Mouse (Mus musculus): ENCODE results near the gene Paqr4.

Gene Paqr4

DNA sequence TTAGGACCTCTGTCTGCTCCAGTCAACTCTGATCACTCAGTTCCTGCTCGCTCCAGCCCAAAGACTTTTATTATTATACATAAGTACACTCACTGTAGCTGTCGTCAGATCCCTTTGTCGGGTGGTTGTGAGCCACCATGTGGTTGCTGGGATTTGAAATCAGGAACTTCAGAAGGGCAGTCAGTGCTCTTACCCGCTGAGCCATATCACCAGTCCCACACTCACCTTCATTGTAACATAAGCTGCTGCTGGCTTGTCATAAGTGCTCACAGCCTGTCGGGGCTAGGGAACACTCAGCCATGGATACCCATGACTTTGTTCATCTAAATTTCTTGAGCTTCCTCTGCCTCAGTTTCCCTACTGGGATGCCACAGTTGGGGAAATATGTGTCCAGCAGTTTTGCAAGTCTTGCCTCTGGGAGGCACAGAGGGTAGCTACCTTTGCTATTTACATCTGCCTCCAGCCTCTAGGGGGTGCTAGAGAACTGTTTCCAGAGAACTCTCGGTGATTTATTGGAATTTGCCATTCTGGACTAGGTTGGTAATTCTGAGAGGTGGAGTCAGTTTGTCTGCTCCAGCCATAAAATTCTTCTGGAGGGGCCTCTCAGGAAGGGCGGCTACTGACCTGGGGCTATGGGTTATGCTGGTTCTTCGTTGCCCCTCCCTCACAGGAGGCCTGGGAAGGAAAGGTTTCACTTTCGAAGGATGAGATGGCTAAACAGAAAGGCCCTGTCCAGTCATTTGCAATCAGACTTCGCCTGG, 8.1 kb upstream of the Paqr4 start:
- peak; percentile 83 for DNase-seq

DNA sequence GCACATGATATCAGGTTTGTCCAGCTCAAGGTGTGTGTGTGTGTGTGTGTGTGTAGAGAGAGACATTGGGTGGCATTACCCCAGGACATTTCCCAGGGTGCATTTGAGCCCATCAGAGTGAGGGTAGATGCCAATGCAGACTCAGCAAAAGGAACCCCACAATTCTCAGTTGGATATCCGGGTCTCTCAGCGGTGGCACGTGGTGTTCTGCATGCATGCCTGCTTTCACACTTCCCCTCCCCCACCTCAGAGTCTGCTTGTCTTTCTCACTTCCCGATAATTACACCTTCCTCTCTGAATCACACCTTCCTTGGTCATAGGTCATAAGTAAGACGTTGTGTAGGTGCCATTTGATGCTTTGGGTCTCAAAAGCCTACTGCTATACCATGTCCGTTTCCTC, 7.4 kb upstream of the Paqr4 start:
- no peak for DNase-seq

DNA sequence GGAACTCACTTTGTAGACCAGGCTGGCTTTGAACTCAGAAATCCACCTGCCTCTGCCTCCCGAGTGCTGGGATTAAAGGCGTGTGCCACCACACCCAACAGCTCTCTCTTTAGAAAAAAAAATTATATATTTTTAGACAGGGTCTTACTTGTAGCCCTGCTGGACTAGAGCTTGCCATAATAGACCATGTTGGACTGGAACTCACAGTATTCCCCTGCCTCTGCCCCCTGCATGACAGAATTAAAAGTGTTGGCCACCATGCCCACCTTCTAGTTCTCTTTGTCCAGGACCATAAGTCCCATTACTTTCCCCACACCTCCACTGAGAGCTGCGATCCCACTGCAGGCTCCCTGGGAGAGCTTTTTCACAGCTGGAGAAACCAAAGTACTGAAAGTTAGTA, 6.8 kb upstream of the Paqr4 start:
- no peak for DNase-seq

DNA sequence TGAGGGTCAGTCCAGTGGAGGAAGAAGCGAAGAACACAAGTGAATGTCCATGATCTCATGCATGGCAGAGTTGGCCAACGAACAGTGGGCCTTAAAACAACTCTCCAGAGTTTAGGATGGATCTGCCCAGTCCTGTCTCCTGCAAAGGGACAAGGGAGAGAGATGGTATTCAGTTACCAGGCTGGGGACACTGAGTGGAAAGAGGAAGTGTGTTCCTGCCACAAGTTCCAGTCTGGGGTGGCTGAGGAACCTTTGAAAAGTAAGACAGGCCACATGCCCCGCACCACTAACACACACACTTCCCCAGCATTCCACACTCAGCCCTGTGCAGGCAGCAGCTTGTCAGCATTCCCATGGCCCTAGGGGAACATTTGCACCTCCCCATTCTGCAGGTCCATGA, 6.1 kb upstream of the Paqr4 start:
- DNase-seq = no peak

DNA sequence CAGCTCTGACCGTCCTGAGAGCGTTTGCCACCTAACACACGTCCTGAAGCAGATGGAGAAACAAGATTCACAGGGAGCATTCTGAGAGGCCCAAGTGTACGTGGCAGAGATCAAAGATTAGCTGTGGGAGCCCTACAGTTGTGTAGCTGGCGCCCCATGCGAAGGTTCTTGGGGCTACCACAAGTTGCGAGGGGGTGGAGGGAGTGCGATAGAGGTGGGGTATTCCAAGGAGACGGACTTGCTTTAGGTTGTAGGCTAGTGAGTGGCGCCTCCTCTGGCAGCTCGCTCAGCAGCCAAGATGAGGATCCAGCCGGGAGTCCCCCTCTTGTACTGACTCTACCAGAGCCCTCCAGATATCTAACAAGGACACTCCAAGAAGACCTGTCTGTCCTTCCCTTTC, 5.6 kb upstream of the Paqr4 start:
- peak; percentile 34 to 36 for DNase-seq

DNA sequence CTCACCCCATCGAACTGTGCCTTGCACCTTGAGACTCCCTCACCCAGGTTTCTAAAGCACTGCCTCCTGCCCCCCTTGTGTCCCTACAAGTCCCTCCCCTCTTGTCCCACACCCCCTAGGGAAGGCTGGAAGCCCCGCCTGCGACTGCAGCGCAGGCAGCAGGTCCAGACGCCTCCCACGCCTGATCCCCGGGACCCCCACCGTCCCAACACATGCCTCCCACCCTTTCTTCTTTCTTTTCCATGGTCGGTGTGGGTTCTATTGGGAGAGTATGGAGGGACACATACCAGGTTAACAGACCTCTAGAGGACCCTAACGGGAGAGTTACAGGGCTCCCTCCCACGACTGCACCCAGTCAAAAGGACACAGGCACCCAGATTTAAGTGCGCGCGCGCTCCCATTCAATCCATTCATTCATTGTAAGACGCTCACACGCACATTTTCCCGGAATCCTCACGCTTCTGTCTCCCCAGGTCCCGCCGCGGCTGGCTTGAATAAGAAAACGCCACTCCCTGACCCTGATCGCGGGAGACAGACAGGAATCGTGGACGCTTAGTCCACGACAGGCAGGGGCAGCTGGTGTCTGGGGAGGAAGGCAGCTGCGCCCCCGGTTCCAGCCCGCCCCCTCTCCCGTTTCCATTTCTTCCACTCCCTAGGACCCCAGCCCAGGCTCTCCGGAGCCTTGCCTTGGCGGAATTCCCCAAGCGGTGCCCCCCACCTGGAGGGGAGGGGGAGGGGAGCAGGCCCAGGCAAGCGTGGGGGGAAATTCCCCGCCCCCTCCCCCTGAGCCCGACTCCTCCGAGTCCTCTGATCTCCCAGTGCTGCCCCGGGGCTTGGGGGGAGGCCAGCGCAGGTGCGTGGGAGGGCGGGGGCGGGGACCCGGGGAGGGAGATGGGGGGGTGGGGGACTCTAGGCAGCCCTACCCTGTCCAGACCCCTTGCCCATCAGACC, 4.9 kb upstream of the Paqr4 start, which contains the start of gene Kremen2:
Gene Kremen2, minus strand, starts transcription at position 533 of the 951 bp plus-strand sequence.
- peak in 1 of 2 experiments; percentile 26 for DNase-seq

DNA sequence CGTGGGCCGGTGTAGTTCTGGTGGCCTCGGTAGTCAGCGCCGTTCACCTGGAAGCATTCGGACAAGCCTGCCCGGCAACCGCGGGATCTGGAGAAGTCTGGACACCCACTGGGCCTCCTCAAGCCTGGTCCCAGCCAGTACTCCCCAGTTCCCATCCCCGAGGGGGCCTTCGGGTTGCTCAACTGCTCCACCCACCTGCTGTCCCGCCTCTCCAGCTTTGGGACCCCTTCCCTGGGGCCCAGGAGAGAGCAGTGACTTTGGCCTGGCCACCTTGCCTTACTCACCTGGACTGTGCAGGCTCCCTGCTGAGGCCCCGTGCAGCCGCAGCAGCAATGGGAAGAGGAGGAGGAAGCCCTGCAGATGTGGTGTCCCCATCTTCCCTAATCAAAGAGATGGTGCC, 4.0 kb upstream of the Paqr4 start:
- no peak for DNase-seq

DNA sequence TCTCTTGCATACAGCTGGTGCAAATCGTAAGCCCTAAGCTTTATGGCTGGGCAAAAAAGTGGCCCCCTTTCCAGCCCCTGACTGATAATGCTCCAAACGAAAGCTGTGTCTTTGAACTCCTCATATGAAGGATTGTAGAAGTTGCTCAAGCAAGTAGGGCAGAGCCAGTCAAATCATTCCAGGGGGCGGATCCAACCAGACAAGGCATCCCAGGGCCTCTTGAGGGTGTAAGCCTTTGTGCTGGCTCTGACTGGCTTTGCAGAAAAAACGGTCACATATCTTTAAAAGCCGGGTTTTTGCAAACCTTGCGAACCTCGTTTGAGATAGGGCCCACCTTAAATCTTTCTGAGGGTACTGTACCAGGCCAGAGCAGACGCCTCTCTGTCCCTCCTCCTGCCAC, 3.4 kb upstream of the Paqr4 start:
- no peak for DNase-seq

DNA sequence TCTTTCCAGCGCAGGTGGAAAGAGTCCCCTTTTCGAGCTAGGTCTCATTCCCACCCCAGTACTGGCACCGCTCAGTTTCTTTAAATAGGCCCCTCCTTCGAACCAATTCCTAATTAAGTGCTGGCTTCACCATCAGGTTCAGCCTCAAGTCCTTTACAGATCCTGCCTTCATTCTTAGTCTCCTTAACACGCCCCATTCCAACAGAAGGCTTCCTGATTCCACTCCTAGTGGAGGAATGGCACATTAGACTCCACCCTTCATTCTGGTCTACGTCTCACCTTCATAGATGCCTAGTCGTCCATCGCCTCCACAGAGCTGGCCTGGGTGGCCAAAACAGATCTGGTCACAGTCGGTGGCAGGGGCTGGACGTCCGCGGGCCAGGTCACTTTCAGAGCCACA, 2.3 kb upstream of the Paqr4 start:
- no peak for DNase-seq

DNA sequence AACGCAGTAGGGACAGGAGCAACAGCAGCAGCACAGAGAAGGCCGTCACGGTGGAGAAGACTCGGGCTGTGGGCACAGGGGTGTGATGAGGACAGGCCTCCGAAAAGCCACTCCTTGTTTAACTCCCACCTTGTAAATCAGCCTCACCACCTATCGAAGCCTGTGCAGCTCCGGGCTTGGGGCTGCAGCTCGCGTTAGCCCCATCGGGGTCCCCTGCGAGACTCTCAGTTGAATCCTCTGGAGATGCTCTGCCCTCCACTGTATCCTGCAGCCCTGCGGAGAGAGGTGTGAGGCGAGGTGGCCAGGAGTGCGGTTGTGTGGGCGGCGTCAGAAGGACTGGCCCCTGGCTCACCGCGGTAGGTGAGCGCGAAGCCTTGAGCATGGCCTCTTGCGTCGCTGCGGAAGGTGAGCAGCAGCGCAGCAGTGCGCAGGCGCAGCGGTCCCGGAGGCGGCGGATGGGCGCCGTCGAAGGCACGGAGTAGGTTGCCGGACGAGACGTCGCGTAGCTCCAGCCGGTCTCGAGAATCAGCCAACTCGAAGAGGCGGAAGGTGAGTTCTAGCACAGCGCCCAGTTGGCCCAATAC, 1.6 kb upstream of the Paqr4 start:
- peak; percentile 35 to 53 for DNase-seq

DNA sequence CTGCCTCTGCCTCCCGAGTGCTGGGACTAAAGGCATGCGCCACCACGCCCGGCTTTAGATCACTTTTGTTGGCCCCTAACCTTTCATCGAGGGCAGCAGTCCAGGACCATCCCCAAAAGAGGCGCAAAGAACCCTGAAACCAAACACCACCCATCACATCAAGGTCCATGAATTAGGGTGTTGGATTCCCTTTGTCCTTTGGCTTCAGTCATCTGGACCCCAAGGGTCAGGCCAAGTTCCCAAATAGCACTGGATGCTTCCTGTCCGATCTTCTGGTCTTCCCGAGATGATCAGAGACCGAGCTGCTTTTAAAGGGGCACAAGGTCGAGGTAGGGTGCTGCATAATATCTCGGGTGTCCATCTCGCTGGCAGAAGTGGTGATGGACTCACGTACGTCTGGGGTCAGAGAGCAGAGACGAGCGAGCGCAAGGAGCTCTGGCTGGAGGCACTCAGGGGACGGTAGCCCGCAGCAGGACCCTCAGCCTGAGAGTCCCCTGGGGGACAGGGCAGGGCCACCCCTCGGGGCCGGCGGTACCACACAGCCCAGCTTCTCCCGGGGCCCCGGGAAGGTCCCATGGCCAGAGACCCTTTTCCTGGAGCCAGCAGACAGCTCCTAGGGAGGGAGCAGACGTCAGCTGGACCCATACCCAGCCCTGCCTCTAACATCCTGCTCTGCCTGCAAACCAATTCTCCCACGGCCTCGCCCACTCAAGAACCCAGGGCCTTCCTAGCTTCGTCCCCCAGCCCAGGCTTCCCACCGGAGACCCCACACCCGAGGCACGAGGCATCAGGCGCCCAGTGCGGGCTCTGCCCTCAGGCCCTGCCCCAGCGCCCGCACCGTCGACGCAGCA, 917 bp upstream of the Paqr4 start:
- DNase-seq = peak in 1 of 2 experiments; percentile 30

DNA sequence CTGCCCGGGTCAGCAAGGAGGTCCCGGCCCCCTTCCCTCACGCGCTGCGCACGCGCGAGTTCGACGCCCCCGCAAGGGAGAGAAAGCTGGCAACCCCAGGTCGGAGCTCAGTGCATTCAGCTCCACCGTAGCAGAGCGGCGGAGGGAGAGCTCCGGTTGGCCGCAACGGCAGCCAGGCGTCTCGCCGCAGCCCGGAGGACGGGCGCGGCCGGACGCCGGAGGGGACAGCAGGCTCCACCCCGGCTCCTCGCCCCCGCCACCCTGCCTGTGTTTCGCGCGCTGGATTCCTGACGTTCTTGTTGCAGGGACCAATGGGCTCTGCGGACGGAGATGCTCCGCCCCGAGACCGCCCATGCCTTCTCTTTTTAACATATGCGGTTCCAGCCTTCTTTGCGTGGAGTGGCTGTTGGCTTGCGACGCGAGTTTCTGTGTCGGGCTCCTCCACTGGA, 507 bp downstream of the Paqr4 start:
- DNase-seq = peak; percentile 93 to 97

DNA sequence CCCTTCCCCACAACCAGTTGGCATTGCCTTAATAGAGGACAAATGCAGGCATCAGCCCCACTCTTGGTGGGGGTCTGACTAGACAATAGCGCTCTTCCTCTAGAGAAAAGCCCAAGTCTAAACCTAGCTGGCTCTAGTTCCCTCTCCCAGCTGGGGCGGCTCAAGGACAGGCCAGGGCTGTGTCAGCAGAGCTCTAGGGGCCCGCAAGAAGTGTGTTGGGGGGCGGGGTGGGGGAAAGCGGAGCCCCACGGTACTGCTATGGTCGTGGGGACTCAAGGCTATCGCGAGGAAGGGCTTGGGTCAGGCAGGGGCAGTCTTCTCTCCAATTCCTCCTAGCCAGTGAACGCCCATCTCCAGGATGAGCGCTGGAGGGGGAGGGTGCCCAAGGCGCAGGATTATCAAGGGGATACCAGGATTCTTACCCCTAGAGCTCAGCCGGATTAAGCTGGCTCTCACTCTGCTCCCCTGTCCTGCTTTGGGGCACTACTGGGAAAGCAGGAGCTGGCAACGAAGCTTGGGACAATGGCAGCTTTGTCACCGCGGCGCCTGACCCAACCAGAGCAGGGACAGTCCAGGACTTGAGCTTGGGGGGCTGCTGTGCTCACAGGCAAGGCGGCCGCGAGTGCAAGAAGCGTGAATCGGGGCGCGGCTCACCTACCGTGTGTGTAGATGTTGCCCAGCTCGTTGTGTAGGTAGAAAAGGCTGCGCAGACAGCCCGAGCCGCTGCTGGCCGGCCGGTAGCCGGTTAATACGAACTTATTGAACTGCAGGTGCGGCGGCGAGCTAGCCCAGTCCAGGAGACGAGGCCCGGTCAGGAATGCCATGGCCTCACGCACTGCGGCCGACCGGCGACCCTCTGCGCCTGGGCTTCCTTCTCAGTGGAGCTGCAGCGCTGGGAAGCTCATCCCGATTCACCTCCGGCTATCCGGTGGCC, 1.2 kb downstream of the Paqr4 start:
- DNase-seq = peak; percentile 32 to 49

DNA sequence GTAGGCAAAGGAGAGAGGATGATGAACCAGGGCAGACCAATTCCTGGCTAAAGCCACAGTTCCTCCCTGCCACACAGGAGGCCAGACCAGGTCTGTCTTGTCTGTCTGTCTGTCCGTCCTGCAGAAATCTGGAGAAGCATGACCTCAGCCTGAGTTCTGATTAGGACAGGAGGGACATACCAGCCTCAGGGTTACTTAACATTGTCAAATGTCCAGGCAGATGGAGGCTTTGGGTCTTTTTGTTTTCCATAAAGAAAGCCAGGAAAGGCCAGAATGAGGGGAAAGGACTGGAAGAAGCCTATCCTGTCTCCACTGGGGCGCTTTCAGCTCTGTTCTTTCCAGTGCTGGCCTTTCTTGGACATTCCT, 1.8 kb downstream of the Paqr4 start:
- no peak for DNase-seq

DNA sequence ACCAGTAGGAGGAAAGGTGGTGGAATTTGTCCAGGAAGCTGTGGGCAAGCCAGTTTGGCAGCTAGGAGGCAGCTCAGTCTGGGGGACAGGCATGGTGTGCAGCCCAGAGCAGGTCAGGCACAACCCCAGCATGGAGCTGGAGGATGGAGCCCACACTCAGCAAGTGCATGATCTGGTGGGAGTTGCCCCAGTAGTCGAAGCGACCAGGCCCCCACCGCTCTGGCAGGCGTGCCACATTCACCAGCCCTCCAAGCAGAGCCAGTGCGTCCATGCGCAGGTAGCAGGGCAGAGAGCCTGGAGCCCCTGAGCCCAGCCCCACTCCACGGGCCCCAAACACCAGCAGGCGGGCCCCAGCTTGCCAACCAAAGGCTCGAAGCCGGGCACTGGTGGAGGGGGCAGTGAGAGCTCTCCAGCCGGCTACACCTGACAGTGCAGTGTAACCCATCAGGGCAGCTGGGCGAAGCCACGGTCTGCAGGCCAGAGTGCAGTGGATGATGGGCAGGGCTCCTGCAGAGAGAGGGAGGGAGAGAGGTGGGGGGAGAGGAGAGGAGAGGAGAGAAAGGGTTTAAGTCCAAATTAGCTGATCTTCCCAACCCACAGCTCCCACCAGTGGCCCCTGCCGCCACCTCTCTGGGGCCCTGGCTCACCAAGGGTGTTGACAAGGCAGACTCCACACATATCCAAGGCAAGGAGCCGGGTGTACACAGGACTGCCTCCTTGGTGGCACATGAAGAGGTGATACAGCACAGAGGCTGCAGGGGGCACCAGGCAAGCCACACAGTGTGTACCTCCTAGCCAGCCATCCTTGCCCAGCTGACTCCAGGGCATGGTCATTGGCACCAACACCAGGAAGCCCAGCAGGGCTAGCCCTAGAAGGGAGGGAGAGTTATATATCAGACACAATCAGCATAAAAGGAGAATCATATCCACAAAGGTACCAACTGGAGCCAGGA, 2.9 kb downstream of the Paqr4 start:
- DNase-seq = peak; percentile 37 to 46

DNA sequence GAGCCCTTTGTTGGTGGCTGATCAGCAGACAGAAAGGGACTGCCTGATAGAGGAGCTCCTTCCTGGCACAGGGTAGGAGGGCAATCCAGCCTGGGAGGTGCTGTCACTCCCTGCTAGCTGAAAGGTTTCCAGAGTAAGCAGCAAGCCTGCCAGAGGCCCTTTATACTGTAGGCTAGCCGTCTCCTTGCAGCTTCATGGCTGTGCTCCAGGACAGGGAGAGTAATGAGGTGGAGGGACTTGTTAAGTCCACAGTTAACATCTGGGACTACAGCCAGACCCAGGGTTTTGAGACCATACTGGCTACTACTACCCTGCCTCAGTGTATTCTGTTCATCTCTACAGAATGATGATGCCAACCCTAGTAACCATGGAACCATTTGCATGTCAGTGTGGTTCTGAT, 6.3 kb downstream of the Paqr4 start:
- no peak for DNase-seq

DNA sequence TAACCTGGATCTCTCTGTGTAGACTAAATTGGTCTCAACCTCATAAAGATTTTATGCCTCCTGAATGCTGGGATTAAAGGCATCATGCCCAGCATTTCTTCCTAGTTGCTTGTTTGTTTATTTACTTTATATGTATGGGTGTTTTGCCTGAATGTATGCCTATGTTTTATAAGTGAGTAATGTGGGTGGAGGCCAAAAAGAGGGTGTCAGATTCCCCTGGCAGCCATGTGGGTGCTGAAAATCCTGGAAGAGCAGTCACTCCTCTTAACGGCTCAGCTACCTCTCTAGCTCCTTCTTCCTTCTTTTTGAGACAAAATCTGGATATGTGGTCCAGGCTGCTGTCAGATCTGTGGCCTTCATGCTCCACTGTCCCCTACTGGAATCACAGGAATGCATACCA, 10.2 kb downstream of the Paqr4 start:
- no peak for DNase-seq

DNA sequence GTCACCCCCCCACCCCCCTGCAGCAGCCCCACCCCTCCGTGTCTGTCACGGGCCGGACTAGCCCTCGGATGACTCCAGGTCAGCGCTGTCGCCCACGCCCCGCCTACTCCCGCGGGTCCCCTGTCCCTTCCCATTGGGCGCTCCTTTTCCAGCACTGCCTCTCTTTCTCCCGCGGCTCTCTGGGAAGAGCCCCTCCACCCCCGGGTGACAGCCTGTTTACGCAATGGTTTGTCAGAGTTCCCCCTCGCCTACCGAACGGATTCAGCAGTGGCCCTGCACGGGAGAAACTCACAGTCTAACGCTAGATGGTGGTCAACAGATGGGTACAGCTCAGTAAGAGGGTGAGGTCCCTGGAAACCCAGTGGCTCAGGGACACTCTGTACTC, 13.9 kb downstream of the Paqr4 start:
- peak; percentile 66 to 76 for DNase-seq

DNA sequence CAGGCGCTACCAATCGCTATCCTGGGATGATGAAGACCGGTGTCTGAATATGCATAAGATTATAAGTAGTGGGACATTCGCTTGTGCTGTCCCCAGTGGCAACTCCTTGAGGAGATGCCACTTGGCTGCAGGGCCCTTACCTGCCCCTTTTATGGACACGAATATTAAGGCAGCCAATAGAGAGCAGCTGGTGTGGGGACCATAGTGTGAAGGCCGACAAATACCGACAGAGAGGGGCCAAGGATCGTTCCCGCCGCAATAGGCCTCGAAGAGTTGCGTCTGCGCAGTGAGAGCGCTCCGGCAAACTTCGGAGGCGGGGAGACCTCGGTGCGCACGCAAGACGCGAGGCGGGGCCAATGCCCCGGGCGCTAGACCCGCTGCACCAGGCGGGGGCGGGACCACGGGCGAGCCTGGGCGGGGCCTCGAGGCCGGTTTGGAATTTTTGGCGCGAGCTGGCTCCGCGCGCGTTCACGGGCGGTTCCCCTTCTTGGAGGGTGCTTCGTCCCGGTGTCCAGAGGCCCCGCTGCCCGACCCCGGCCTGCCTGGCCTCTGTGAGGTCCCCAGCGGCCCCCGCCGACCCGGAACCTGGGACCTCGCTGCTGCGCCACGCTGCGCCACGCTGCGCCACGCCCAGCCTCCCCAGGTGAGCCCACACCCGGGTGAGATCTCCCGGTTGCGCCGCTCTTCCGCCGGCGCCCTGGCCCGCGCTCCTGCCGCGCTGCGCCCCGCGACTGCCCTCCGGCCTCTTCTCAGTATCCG, 14.5 kb downstream of the Paqr4 start, which contains the start of gene Pkmyt1:
Gene Pkmyt1, plus strand, starts transcription at position 338 of the 759 bp plus-strand sequence.
- DNase-seq = peak; percentile 95 to 97

Measured in cerebellum, adult 18-20 months (tissue).